In the genomic region with DNA sequence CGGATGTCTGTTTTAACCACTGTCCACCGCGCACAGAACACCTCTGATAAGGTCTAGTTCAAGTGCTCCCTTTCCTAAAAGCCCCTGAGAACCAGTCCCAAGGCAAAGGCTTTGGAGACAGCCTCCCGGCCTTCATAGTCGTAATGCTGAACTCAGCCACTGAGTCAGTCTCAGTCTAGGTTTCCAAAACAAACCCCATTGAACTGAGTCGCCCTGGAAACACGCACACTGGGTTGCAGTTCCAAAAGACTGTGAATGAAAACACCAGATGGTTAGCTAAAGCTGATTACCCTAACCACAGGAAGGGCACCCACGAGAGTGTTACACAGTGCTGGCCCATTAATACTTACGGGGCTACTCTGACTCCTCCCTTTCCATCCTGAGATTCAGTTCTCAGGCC, we compare ENCODE assay signal across 14 mouse cellular contexts. TPM values are rescaled to one million over a fixed set of nuclear protein-coding genes. Genes with fewer than 3 reads are reported as not detected.
A peak's percentile ranks its signal among the peaks of the same experiment; 100 is the strongest.
DNase-seq lines count a peak whose midpoint lies in the region; TF ChIP-seq lines count a peak whose summit lies in the region.
"Had no signal": no experiment of that assay in that cellular context is flagged by ENCODE, and none has a peak within 500 bp of the region (broad histone marks: within the 10 kb centered on the region; RNA-seq: fewer than 3 reads in every experiment).

No protein-coding gene starts in this region.

- H3K36me3 ChIP-seq in C2C12 (ENCODE audit: control insufficient read depth, insufficient read depth), result no peaks in the 10 kb centered on the region
- H3K36me3 ChIP-seq: kidney, embryonic 15.5 days; liver, embryonic 13.5 days; neural tube, embryonic 12.5 days had no signal

- H3ac ChIP-seq in C2C12 (ENCODE audit: control insufficient read depth, insufficient read length, low read depth), result peak overlapping the region; percentile 49

- H3K79me2 ChIP-seq in C2C12 (ENCODE audit: control insufficient read depth, insufficient read depth), result peaks cover 62% of the 10 kb centered on the region

- no peak overlapping the region for H3K4me3 ChIP-seq in C2C12 (ENCODE audit: insufficient read depth, poor library complexity, severe bottlenecking)
- H3K4me3 ChIP-seq: kidney, embryonic 15.5 days; limb, embryonic 10.5 days; liver, embryonic 13.5 days; megakaryocyte, embryonic 14.5 days; neural tube, embryonic 12.5 days had no signal

- peaks cover 39% of the 10 kb centered on the region for H3K79me3 ChIP-seq in C2C12 (ENCODE audit: low read depth)

- TF ChIP-seq CTCF in C2C12 (IDR thresholded peaks at IDR 0.05; ENCODE audit: control insufficient read depth, insufficient read depth, insufficient read length), result no peak

- DNase-seq in heart, adult 9 months (ENCODE audit: low spot score in 2 of 2), result peak; percentile 35 to 52
- DNase-seq in heart, postnatal 4 days, result no peak
- DNase-seq in brain, adult 2 months (ENCODE audit: low read depth, low spot score), result peak; percentile 43
- peak; percentile 20 to 34 for DNase-seq in layer of hippocampus, postnatal 36 days
- DNase-seq in cerebellum, postnatal 25 days, result no peak
- no peak for DNase-seq in B cell, adult 2 months
- DNase-seq: cerebellum, adult 11-12 months; heart, postnatal 10 days; liver, embryonic 13.5 days had no signal

- no peaks in the 10 kb centered on the region for H3K27me3 ChIP-seq in C2C12 (ENCODE audit: control insufficient read depth, insufficient read depth, insufficient read length)
- H3K27me3 ChIP-seq: kidney, embryonic 15.5 days; liver, embryonic 13.5 days; neural tube, embryonic 12.5 days had no signal

TF ChIP-seq in C2C12, 6 proteins besides CTCF, POLR2A, EP300 and RAD21:
- TF ChIP-seq FOSL1 (IDR thresholded peaks at IDR 0.05; ENCODE audit: insufficient read depth, low read length, poor library complexity, severe bottlenecking), result no peak
- TF ChIP-seq MAX (IDR thresholded peaks at IDR 0.05), result no peak
- peak; percentile 81 for TF ChIP-seq MYOD1 (IDR thresholded peaks at IDR 0.05; ENCODE audit: control insufficient read depth, insufficient read length, low read depth)

RNA-seq across cellular contexts. Expression of a gene that starts 51.2 kb away (rescaled TPM):
- 10 to 100 TPM; 23.8 to 24.3 TPM for total RNA-seq in heart, postnatal 4 days (2021)
- 13.7 TPM for polyA plus RNA-seq in C2C12 (2012; fragmentation: generic; extraction: Trizol)
- total RNA-seq in layer of hippocampus, postnatal 36 days (2021), result 1 to 10 TPM; 4.6 to 7.7 TPM

Comparison
In these comparisons a context has a peak if more than half of its experiments do, and no peak if none do; other contexts are left out.
1. DNase-seq: peak in heart, adult 9 months (2 of 2), brain, adult 2 months (single experiment) and layer of hippocampus, postnatal 36 days (2 of 2); none in heart, postnatal 4 days (single experiment), cerebellum, postnatal 25 days (0 of 2) and B cell, adult 2 months (0 of 2).